Mouse (Mus musculus) stomach, embryonic 16.5 days (tissue): Measurements from ENCODE around the gene Abcc8. TPM values are rescaled to one million over a fixed set of nuclear protein-coding genes. Genes with fewer than 3 reads are reported as not detected.

Source experiments
- ATAC-seq: fragments of 200-750 bp; cut with Nextera tagmentation; 2 replicates; pipeline ENCODE4 v1.8.0; 2017; ENCODE audit warnings: moderate number of reproducible peaks, moderate TSS enrichment; ENCODE audit not compliant: insufficient read depth, low FRiP score
- H3K27ac ChIP-seq: fragments of 300-500 bp; sonication (generic); 2 replicates; pipeline ENCODE4 v1.5.1; 2014; ENCODE audit warnings: low read length
- H3K27me3 ChIP-seq: fragments of 300-500 bp; sonication (generic); 2 replicates; pipeline ENCODE4 v1.6.1; 2014; ENCODE audit warnings: low read length, control low read depth, mixed read lengths; ENCODE audit not compliant: control insufficient read depth, insufficient read depth
- H3K36me3 ChIP-seq: fragments of 300-500 bp; sonication (generic); 2 replicates; pipeline ENCODE4 v1.6.1; 2014; ENCODE audit warnings: low read length; ENCODE audit not compliant: control insufficient read depth, insufficient read depth
- H3K4me1 ChIP-seq: fragments of 300-500 bp; sonication (generic); 2 replicates; pipeline ENCODE4 v1.6.1; 2014; ENCODE audit warnings: low read length, control low read depth, mixed read lengths; ENCODE audit not compliant: control insufficient read depth, insufficient read depth
- H3K4me2 ChIP-seq: fragments of 300-500 bp; sonication (generic); 2 replicates; pipeline ENCODE4 v1.6.1; 2014; ENCODE audit warnings: low read depth, low read length, mixed read lengths
- H3K4me3 ChIP-seq: fragments of 300-500 bp; sonication (generic); replicated peaks from 2 replicates; pipeline ENCODE4 v1.5.1; 2014; ENCODE audit warnings: mild to moderate bottlenecking, low read length
- H3K9ac ChIP-seq: fragments of 300-500 bp; sonication (generic); 2 replicates; pipeline ENCODE4 v1.6.1; 2014; ENCODE audit warnings: low read length
- H3K9me3 ChIP-seq: fragments of 300-500 bp; sonication (generic); replicated peaks from 2 replicates; pipeline ENCODE4 v1.6.1; 2016; ENCODE audit warnings: low read length, control low read depth; ENCODE audit not compliant: control insufficient read depth
- WGBS: fragments of 180-500 bp; shearing (Covaris S2); extraction: QIAGEN DNeasy Blood & Tissue Kit; methylation state at CpG from one replicate; pipeline ENCODE4 v1.1.7; 2014; 5-methylcytosine and 5-hydroxymethylcytosine counted together
- polyA plus RNA-seq: library from polyadenylated mRNA; unstranded; fragments of >200 nt; fragmentation: Nextera tagmentation; extraction: Ambion mirVana; gene quantifications from 2 replicates; pipeline ENCODE4 v1.2.1, GENCODE M21; 2015

Abcc8 gene
- polyA plus RNA-seq, 1 experiment from 2014 or later: 10.6 TPM

GRCm38 (mm10) chr7:46063296-46063695 is 116.5 kb downstream of the Abcc8 start:
- Histone ChIP-seq H3K9ac (no peak overlapping the region), H3K9me3 (no peaks in the 10 kb centered on the region), H3K4me1 (no peaks in the 10 kb centered on the region), H3K4me2 (no peak overlapping the region), H3K27me3 (no peaks in the 10 kb centered on the region), H3K27ac (no peak overlapping the region), H3K36me3 (peaks cover 37% of the 10 kb centered on the region), H3K4me3 (no peak overlapping the region)
- no peak for ATAC-seq
- WGBS: 90% methylated on average over 6 of the region's 6 CpGs

GRCm38 (mm10) chr7:46061614-46062013 is 118.2 kb downstream of the Abcc8 start:
- no peak overlapping the region for H3K9ac ChIP-seq
- no peak overlapping the region for H3K27ac ChIP-seq
- H3K9me3 ChIP-seq: no peaks in the 10 kb centered on the region
- WGBS: 78% methylated on average over 16 of the region's 16 CpGs
- H3K36me3 ChIP-seq: peaks cover 29% of the 10 kb centered on the region
- no peak overlapping the region for H3K4me2 ChIP-seq
- no peaks in the 10 kb centered on the region for H3K27me3 ChIP-seq
- ATAC-seq: peak; percentile 72
- H3K4me3 ChIP-seq: no peak overlapping the region
- H3K4me1 ChIP-seq: no peaks in the 10 kb centered on the region

GRCm38 (mm10) chr7:46060688-46061087 is 119.1 kb downstream of the Abcc8 start:
- H3K9ac ChIP-seq: no peak overlapping the region
- H3K36me3 ChIP-seq: peaks cover 21% of the 10 kb centered on the region
- H3K27ac ChIP-seq: no peak overlapping the region
- H3K4me2 ChIP-seq: no peak overlapping the region
- no peak for ATAC-seq
- no peak overlapping the region for H3K4me3 ChIP-seq
- WGBS: 92% methylated on average over 8 of the region's 8 CpGs
- H3K27me3 ChIP-seq: no peaks in the 10 kb centered on the region
- no peaks in the 10 kb centered on the region for H3K9me3 ChIP-seq
- H3K4me1 ChIP-seq: no peaks in the 10 kb centered on the region

- ATAC-seq: no peak
- Histone ChIP-seq H3K27me3 (no peaks in the 10 kb centered on the region), H3K27ac (no peak overlapping the region), H3K9ac (no peak overlapping the region), H3K4me2 (no peak overlapping the region), H3K4me1 (no peaks in the 10 kb centered on the region), H3K9me3 (no peaks in the 10 kb centered on the region), H3K4me3 (no peak overlapping the region), H3K36me3 (peaks cover 17% of the 10 kb centered on the region; the same call in 1 of the 2 replicates)
- WGBS: 84% methylated on average over 11 of the region's 11 CpGs
These were observed 121.0 kb downstream of the Abcc8 start for GRCm38 (mm10) chr7:46058882-46059281.

Other genes with a start within 250 kb of the Abcc8 start
- 1.6 and 2.7 TPM in 2 replicates for gene Abcc6, start 149.7 kb downstream of the Abcc8 start, polyA plus RNA-seq
- 46.5 and 47.2 TPM in 2 replicates for gene Nomo1, start 146.3 kb downstream of the Abcc8 start, polyA plus RNA-seq
- gene Kcnj11, start 79.3 kb downstream of the Abcc8 start, polyA plus RNA-seq: 0.99 and 1.4 TPM in 2 replicates
- 9.8 and 10.2 TPM in 2 replicates for gene Ush1c, start 58.5 kb upstream of the Abcc8 start, polyA plus RNA-seq
- 0.01 TPM in 1 of 2 replicates, not detected in the other for gene Otog, start 61.0 kb upstream of the Abcc8 start, polyA plus RNA-seq
- 1.3 and 4.0 TPM in 2 replicates for gene Myod1, start 196.4 kb upstream of the Abcc8 start, polyA plus RNA-seq
- gene Kcnc1, start 216.5 kb upstream of the Abcc8 start, polyA plus RNA-seq: 0.19 and 0.23 TPM in 2 replicates